Mouse (Mus musculus) telencephalon, adult 2 months (tissue): ENCODE results near the gene Gm525.
"Not testable (repeated sequence)": the region's sequence is repeated elsewhere in the genome, so short reads cannot be mapped to it uniquely, and the experiment has no call there.

Source experiments
- DNase-seq: peaks from one replicate; pipeline ENCODE4 v3.0.0-alpha.2; 2011; ENCODE audit warnings: low read depth, low spot score

Gm525 gene

GRCm38 (mm10) chr11:89061362-89061761, 12.3 kb upstream of the Gm525 start:
- DNase-seq = no peak

DNA sequence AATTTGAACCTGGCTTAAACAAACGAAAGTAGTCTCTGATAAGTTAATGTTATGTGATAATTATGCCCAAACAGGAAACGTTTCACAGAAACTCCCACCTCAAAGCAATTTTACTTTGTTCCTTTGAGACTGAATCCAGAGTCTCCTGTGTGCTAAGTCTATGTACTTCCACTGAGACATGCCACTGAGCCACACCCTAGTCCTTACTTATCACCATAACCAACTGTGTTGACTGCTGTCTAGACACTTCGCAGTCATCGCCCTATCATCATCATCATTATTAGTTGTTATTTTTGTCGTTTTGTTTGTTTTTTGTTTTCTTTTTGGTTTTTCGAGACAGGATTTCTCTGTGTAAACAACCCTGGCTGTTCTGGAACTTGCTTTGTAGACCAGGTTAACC, 9.3 kb upstream of the Gm525 start:
- DNase-seq = no peak

DNA sequence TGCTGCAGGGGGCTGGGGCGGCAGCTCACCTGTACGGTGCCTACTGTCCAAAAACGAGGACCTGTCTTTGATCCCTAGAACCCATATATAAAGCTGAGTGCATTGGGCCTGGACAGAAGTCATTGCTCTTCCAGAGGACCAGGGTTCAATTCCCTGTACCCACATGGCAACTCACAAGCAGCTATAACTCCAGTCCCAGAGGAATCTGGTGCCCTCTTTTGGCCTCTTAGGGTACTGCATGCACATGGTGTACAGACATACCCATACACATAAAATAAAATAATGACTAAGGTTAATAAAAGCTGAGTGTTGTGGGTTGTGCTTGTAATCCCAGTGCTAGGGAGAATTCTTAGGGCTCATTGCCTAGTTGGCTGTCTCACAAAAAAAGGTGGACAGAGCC, 8.3 kb upstream of the Gm525 start:
- no peak for DNase-seq

DNA sequence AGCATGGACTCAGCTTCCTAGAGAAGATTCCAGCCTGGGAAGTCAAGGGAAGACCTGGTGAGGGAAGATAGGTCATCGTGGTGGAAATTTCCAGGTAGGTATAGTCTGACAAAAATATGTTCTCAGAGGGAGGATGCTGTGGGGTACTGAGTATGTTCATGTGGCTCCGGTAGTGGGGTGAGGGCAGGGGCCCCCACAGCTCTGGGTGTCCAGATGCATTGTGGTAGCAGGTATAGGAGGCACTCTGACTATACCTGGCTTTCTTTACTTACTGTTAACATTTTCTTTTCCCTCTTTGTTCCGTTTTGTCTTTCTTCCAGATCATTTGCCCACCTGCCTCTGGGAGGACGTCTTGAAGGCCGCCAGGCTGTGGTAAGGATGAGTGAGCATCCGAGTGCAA, 7.5 kb upstream of the Gm525 start:
- DNase-seq = no peak

- no peak for DNase-seq
These were observed 6.9 kb upstream of the Gm525 start, which contains the start of gene Dgke for GRCm38 (mm10) chr11:89066750-89067149. TSS of gene Dgke (minus strand) at chr11:89066850.

DNA sequence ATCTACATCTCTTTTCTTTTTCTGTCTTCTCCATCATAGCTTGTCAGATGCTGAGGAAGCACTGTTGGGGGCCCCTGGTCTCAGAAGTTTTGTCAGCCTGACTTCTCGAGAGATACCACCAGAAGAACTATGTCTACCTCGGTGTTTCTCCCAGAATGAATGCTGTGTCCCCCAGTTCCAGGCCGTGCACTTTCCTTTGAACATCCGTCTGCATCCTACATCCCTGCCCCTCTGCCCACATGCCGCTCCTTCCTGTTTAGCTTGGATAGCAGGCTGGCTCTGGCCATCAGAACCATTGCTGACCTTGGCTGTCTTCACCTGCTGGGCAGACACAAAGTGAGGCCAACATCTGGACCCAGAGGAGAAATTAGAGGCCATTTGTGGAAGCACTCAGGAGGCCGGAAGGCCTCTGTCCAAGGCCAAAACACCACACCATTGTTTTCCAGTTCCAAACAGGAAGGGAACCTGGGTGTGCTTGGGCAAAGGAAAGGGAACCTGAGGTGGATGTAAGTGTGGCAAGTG, 6.3 kb upstream of the Gm525 start:
- no peak for DNase-seq

DNA sequence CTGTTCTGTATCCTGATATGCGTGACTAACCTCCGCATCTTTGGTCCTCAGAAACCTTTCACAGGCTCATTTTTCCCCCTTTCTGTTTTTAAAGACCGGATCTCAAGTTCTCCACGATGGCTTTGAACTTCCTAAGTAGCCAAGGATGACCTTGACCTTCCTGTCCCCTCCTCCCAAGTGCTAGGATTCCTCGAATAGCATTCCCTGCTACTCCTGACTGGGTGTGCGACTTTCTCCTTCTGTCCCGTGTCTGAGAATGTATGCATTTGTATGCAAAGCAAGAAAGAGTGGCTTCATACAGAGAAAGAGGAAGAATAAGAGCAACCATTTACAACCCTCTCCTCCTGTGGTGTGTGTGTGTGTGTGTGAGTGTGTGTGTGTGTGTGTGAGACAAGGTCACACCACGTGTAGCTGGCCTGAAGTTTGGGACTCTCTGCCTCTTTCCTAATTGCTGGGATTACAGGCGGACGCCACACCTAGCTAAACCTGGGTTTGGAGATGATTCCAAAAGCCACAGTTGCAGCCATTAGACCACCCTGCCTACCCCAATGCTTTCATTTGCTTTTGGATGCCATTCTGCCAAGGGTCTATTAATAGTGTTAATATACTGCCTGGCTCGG, 5.7 kb upstream of the Gm525 start:
- DNase-seq = no peak

- DNase-seq = no peak
These were observed 5.0 kb upstream of the Gm525 start for GRCm38 (mm10) chr11:89068649-89069048.

GRCm38 (mm10) chr11:89069303-89069702, 4.3 kb upstream of the Gm525 start:
- DNase-seq = no peak

- DNase-seq = no peak
These were observed 2.1 kb upstream of the Gm525 start for GRCm38 (mm10) chr11:89071522-89071921.

DNA sequence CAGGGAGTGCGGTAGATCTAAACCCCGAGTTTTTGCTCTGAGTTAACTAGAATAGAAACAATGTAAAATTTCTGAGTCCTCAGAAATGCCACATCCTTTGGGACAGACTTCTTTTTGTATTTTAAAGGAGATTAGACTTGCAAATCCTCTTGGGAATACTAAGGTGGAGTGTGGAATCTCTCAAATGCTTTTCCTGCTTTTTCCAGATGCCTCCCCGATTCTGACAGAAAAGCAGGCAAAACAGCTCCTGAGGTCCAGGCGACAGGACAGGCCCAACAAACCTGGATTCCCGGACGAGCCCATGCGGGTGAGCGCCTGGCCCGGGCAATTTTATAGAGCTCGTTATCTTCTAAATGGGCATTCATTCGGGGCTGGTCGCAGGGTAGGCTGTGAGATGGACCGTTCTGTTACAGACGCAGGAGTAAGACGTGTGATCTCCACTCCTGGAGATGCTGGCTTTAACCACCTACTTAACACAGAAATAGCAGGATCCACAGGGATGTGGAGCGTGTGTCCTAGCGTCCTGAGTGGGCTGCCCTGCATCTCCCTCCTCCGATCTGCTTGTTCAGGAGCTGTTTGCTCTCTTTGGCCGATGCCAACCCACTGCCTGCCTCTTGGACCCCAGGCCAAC, 1.3 kb downstream of the Gm525 start:
- no peak for DNase-seq

DNA sequence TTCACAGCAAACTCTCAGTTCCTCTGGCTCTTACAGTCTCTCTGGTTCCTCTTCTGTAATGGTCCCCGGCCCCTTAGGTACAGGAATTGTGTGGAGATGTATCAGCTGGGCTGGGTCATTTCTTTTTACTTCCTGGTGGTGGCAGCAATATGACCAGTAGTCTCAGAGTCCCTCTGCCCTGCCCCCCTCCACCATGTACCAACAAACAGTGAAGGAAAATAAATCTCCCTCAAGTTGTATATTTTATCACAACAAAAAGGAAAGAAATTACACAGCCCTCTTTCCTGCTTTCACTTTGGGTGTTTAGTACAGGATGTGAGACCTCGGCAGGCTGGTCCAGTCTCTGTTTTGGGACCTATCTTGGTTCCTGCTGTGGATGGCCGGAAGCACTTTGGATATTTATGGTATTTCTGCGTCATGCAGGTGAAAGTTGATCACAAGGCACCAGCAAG, 2.8 kb downstream of the Gm525 start:
- no peak for DNase-seq

GRCm38 (mm10) chr11:89077601-89078000, 4.0 kb downstream of the Gm525 start:
- DNase-seq = no peak

- no peak for DNase-seq
These were observed 4.7 kb downstream of the Gm525 start for GRCm38 (mm10) chr11:89078305-89078704.

DNA sequence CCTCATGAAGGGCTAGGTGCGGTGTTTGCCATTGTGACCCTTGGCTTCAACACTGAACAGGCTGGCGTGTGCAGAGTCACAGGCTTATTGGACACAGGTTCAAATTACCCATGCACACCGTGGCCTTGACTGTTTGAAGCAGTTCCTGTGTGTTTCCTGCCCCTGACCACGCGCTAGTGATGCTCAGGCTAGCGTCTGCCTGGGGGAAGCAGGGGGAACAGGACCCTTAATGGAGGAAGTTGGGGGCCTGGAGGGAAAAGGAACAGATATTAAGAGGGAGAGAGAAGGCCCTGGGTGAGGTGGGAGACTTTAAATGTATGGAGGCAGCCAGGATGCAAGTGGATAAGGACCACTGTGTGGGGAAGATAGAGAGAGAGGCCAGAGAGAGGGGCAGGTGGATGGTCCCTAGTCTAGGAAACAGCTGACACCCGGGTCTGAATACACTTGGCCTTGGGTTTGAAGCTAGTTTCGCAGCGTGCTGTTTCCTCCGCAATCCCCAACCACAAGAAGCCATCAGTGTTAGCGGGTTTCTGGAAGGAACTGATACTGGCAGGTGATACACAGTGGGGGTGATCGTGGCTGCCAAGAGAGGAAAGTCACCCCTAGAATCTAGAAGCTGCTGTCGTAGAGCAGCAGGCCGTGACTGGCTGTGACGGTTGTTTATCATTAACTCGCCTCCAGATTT, 5.5 kb downstream of the Gm525 start:
- DNase-seq = no peak

- not testable (repeated sequence) for DNase-seq
These were observed 8.3 kb downstream of the Gm525 start for GRCm38 (mm10) chr11:89081906-89082305.

- not testable (repeated sequence) for DNase-seq
These were observed 9.1 kb downstream of the Gm525 start for GRCm38 (mm10) chr11:89082691-89083090.

GRCm38 (mm10) chr11:89084601-89085000, 11.0 kb downstream of the Gm525 start:
- no peak for DNase-seq

DNA sequence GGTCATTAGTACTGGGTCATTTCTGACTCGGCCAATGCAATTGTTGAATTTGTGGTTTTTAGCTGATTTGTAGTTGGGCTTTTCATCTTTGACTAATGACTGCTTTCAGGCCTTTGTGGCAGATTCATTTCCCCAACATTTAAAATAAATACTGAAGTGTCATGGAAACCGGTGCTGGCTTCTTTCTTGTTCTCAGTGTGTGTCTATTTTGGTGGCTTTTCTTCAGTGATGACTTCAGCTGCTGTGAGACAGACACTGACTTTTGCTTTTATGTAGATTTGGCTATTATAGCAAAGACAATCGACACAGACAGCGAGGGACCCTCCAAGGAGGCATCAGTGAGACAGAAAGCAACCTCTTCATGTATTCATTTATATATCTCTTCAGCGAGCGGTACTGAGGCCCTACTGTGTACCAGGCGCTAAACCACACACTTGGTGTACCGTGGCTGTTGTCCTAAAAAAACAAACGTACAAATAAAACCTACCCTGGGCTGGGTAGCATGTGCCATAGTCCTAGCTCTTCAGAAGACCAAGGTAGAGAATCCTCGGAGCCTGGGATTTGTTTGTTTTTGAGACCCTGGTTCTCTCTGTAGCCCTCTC, 12.7 kb downstream of the Gm525 start:
- DNase-seq = no peak

DNA sequence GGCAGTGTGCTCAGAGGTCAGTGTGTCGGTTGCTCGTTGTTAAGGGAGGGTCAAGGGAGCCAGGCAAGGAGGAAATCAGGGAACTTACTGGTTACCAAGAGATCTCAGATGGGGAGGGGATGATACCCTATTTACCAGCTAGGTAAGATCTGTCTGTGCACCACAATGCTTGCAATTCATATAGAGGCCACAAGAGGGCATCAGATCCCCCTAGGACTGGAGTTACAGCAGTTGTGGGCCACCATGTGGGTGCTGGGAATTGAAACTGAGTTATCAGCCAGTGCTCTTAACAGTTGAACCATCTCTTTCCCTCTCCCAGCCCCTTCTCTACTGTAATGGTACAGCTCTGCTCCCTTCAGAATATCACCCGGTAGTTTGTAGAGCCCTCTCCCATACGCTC, 15.1 kb downstream of the Gm525 start:
- DNase-seq = no peak

DNA sequence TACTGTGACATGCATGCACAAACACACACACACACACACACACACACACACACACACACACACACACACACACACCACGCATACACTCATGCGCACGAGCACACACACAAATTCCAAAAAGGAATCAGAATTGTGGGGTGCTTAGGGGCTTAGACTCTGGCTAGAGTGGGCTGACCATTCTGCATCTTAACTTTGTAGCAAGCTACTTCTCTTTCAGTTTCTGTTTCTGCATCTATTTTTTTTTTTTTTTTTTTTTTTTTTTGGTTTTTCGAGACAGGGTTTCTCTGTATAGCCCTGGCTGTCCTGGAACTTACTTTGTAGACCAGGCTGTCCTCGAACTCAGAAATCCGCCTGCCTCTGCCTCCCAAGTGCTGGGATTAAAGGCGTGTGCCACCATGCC, 16.7 kb downstream of the Gm525 start:
- DNase-seq = not testable (repeated sequence)

GRCm38 (mm10) chr11:89092714-89093113, 19.1 kb downstream of the Gm525 start:
- no peak for DNase-seq
